Mouse (Mus musculus) bone marrow macrophage, adult 2 months (primary cell): ENCODE data around the gene Acot2. TPM values are rescaled to one million over a fixed set of nuclear protein-coding genes. Genes with fewer than 3 reads are reported as not detected.
"Not testable (repeated sequence)": the region's sequence is repeated elsewhere in the genome, so short reads cannot be mapped to it uniquely, and the experiment has no call there.

Experiments
- H3K27ac ChIP-seq: 2 replicates; pipeline ENCODE4 v1.5.1; 2012; ENCODE audit warnings: low read depth, low read length; ENCODE audit not compliant: insufficient read depth
- H3K4me1 ChIP-seq: 2 replicates; pipeline ENCODE4 v1.6.1; 2012; ENCODE audit warnings: low read length; ENCODE audit not compliant: control insufficient read depth, insufficient read depth
- H3K4me3 ChIP-seq: 2 replicates; pipeline ENCODE4 v1.5.1; 2012; ENCODE audit warnings: mild to moderate bottlenecking, low read length, moderate library complexity; ENCODE audit not compliant: insufficient read depth
- CTCF ChIP-seq: IDR thresholded peaks from 2 replicates; pipeline ENCODE4 v1.5.1; 2012; ENCODE audit warnings: low read depth, mild to moderate bottlenecking, low read length, moderate library complexity
- POLR2A ChIP-seq: IDR thresholded peaks from 2 replicates; pipeline ENCODE4 v1.6.1; 2012; ENCODE audit warnings: mild to moderate bottlenecking, low read depth, low read length, borderline replicate concordance
- polyA plus RNA-seq: library from polyadenylated mRNA; stranded (reverse); fragments of >200 nt; gene quantifications from 2 replicates; pipeline ENCODE4 v1.2.4, GENCODE M21; 2012; ENCODE audit not compliant: missing spikeins, insufficient read depth, insufficient read length

Acot2 gene
- polyA plus RNA-seq, 1 experiment: 12.5 TPM

- peaks cover 9% of the 10 kb centered on the region for H3K4me1 ChIP-seq
- no peak overlapping the region for H3K27ac ChIP-seq
- TF ChIP-seq POLR2A: no peak
- no peak for TF ChIP-seq CTCF
- H3K4me3 ChIP-seq: peak overlapping the region; percentile 63
Measured at GRCm38 (mm10) chr12:83988483-83988882, 822 bp downstream of the Acot2 start.

DNA sequence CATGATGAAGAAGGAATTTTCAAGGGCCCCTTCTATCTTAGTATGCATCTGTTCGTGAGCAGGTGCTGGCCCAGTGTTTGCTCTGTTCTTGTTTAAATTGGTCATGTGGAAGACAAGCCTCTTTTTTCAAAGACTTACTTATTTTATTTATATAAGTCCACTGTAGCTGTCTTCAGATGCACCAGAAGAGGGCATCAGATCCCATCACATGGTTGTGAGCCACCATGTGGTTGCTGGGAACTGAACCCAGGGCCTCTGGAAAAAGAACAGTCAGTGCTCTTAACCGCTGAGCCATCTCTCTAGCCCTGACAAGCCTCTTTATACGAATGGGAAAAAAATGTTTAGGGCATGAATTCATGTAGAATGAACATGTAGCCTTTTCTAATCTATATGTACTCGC is 1.7 kb downstream of the Acot2 start:
- H3K27ac ChIP-seq: no peak overlapping the region
- TF ChIP-seq CTCF (no peak), POLR2A (no peak)
- H3K4me1 ChIP-seq: peaks cover 9% of the 10 kb centered on the region
- H3K4me3 ChIP-seq: no peak overlapping the region

DNA sequence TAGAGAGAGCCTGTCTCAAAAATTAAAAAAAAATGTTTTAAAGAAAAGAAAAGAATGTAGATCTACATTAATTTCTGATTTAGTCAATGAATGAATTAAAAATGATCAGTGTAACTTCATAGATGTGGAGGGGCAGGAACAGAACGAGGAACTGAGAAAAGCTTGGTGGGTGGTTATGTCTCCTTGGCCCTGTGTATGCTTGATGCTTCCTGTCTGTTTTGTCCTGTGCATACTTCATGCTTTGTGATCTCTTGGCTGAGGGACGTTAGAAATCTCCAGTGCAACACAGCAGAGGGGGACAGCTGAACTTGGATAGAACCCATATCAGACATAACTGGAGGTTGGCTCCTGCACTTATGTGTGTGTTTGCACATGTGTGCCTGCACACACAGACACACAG is 9.6 kb downstream of the Acot2 start:
- H3K27ac ChIP-seq: no peak overlapping the region
- H3K4me1 ChIP-seq: peaks cover 8% of the 10 kb centered on the region
- no peak for TF ChIP-seq POLR2A
- TF ChIP-seq CTCF: no peak
- H3K4me3 ChIP-seq: no peak overlapping the region

DNA sequence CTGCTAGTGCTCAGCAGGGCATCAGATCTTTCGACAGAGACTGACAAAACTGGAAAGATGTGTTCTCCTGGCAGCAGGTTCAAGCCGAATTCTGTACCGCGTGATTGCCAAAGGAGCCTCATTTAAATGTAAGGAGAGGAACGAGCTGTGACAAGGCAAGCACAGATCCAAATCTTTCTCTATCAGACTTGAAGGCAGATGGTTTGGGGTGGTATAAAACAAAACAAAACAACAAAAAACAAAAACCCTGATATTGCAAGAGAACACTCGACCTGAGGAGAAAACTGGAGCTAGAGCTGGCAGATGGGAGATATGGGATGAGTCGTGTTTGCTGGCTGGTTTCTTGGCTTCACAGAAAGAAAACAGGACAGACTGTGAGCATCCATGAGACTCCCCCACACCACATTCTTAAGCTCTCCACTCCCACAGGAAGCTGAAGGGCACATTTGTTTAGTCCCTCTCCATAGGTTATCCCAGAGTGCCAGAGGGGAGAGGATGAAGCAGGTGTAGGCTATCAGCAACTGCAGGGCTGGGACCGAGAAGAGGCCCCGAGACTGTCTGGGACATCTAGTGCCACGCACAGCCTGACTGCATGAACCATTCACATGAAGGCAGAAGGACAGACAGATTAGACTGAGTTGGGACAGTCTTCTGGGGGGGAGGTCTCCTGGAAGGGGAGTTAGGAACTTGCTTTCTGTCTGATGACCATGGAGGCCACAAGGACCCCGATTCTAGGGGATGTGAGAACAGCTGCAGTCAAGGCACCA is 10.9 kb downstream of the Acot2 start:
- Histone ChIP-seq H3K4me1 (peaks cover 11% of the 10 kb centered on the region), H3K4me3 (no peak overlapping the region), H3K27ac (no peak overlapping the region)
- TF ChIP-seq CTCF (no peak), POLR2A (no peak)

- not testable (repeated sequence) for H3K27ac ChIP-seq, H3K4me3 ChIP-seq
- H3K4me1 ChIP-seq: peaks cover 15% of the 10 kb centered on the region
Measured at GRCm38 (mm10) chr12:83999237-83999636, 11.6 kb downstream of the Acot2 start.

DNA sequence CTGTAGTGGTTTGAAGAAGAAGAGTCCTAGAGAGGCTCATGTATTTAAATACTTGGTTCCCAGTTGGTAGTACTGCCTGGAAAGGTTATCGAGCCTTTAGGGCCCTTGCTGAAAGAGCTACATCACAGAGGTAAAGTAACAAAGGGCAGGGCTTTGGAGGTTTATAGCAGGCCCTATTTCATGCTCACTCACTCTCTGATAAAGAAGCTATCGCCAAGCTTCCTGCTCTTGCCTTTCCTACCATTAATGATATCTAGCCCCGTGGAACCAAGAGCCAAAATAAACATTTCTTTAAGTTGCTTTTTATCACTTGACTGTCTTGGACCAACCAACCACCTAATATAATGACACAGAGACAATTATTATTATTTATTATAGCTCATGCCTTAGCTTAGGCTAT is 12.8 kb downstream of the Acot2 start:
- peaks cover 21% of the 10 kb centered on the region for H3K4me1 ChIP-seq
- no peak overlapping the region for H3K4me3 ChIP-seq
- no peak overlapping the region for H3K27ac ChIP-seq
- TF ChIP-seq POLR2A (no peak), CTCF (no peak)

- peaks cover 19% of the 10 kb centered on the region for H3K4me1 ChIP-seq
- H3K27ac ChIP-seq: peak overlapping the region; percentile 88
- TF ChIP-seq CTCF: no peak
- TF ChIP-seq POLR2A: no peak
- H3K4me3 ChIP-seq: no peak overlapping the region
Measured at GRCm38 (mm10) chr12:84003866-84004265, 16.2 kb downstream of the Acot2 start.

DNA sequence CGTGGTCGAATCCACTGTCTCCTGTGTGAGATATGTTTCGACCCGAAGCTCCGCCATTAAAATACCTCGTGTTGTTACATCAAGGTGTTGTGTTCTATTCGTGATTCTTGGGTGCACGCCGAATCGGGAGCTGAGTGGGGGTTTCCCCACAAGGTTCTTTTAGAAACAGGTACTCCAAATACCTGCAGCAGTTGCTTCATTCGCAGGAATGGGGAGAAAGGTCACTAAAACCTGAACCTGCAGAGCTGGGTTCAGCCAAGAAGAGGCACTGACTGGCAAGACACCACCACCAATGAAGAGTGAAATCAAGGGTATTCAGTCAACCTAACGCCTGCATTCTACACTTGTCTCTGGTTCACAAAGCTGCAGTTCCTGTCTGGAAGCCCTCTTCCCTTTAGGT is 20.6 kb downstream of the Acot2 start:
- TF ChIP-seq CTCF (no peak), POLR2A (no peak)
- no peak overlapping the region for H3K27ac ChIP-seq
- H3K4me1 ChIP-seq: peaks cover 27% of the 10 kb centered on the region
- H3K4me3 ChIP-seq: no peak overlapping the region

DNA sequence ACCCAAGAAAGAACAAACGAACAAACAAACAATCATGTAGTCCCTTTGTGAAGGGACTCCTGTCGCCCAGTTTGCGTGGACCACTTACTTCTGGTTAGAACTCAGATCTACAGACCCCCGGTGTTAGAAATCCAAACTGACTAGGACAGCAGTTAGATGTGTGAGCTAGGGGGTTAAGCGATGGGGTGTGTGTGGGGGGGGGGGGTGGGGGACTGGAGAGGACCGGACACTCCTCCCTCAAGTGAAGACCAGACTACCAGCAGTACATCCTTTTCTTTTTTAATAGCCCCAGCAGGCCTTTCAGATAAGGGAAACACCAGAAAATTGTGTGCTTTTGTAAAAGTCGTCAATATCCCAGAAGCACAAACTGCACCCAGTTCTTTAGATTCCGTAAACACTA is 21.1 kb downstream of the Acot2 start:
- no peak overlapping the region for H3K27ac ChIP-seq
- TF ChIP-seq CTCF (no peak), POLR2A (no peak)
- peak overlapping the region; percentile 65; the same call in 1 of the 2 replicates for H3K4me3 ChIP-seq
- H3K4me1 ChIP-seq: peaks cover 24% of the 10 kb centered on the region

DNA sequence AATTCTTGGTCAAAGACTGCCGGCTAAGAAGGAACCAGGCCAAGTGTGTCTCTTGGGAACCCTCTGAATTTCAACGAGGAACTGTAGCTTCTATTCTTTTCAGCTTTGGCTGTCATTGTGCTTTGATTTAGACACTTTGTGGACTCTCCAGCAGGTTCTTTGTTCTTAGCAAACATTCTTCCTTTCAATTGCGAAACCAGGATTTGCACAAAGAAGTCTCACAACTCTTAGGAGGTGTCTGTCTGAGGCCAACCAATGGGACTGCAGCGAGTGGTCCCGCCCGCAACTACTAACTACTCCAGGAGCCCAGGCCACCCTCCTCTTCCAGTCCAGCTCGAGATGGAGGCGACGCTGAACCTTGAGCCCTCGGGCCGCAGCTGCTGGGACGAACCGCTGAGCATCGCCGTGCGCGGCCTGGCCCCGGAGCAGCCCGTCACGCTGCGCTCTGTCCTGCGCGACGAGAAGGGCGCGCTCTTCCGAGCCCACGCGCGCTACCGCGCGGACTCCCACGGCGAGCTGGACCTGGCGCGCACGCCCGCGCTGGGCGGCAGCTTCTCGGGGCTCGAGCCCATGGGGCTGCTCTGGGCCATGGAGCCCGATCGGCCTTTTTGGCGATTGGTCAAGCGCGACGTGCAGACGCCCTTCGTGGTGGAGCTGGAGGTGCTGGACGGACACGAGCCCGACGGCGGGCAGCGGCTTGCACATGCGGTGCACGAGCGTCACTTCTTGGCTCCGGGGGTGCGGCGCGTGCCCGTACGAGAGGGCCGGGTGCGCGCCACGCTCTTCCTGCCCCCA is 21.7 kb downstream of the Acot2 start, which contains the start of gene Acot1:
Gene Acot1 (plus strand): TSS at position 320 of the 795 bp plus-strand sequence.
- Histone ChIP-seq H3K4me1 (peaks cover 20% of the 10 kb centered on the region), H3K4me3 (peak within 1 kb of the TSS; percentile 65)
- H3K27ac ChIP-seq: not testable (repeated sequence)
